Mouse (Mus musculus): ENCODE measurements around the gene Cacna1d. TPM values are rescaled to one million over a fixed set of nuclear protein-coding genes. Genes with fewer than 3 reads are reported as not detected.

The Cacna1d gene
- 0.89 and 1.0 TPM in 2 replicates for polyA plus RNA-seq (2014; fragmentation: Nextera tagmentation; extraction: Ambion mirVana)

GRCm38 (mm10) chr14:30491342-30491741 is at the start of gene Cacna1d:
TSS of gene Cacna1d (minus strand) at chr14:30491455.
- WGBS = 91% methylated on average over 9 of the region's 9 CpGs
- H3K27me3 ChIP-seq (ENCODE audit: control insufficient read depth, insufficient read depth, low read length) = no peaks in the 10 kb centered on the region
- ATAC-seq (ENCODE audit: low FRiP score) = no peak
- H3K9me3 ChIP-seq (ENCODE audit: control insufficient read depth, low read length) = no peaks in the 10 kb centered on the region
- no peak within 1 kb of the TSS for H3K4me3 ChIP-seq (ENCODE audit: low read depth, low read length)
- peaks cover 10% of the 10 kb centered on the region; the same call in 1 of the 2 replicates for H3K36me3 ChIP-seq (ENCODE audit: control insufficient read depth, insufficient read depth, low read length)
- no peak within 1 kb of the TSS for H3K27ac ChIP-seq (ENCODE audit: low read depth, low read length)
- H3K4me1 ChIP-seq (ENCODE audit: control insufficient read depth, insufficient read depth, low read length) = no peaks in the 10 kb centered on the region
- H3K9ac ChIP-seq (ENCODE audit: low read length) = no peak within 1 kb of the TSS
- no peak for DNase-seq (ENCODE audit: low spot score, missing footprints)
- no peak within 1 kb of the TSS for H3K4me2 ChIP-seq

GRCm38 (mm10) chr14:30533780-30534450 is 42.7 kb upstream of the Cacna1d start:
- 86% methylated on average over 6 of the region's 6 CpGs for WGBS
- Histone ChIP-seq H3K4me1 (ENCODE audit: control insufficient read depth, insufficient read depth, low read length) (no peaks in the 10 kb centered on the region), H3K27ac (ENCODE audit: low read depth, low read length) (no peak overlapping the region), H3K9ac (ENCODE audit: low read length) (no peak overlapping the region), H3K9me3 (ENCODE audit: control insufficient read depth, low read length) (no peaks in the 10 kb centered on the region), H3K36me3 (ENCODE audit: control insufficient read depth, insufficient read depth, low read length) (no peaks in the 10 kb centered on the region), H3K4me2 (no peak overlapping the region), H3K4me3 (ENCODE audit: low read depth, low read length) (no peak overlapping the region), H3K27me3 (ENCODE audit: control insufficient read depth, insufficient read depth, low read length) (no peaks in the 10 kb centered on the region)
- no peak for ATAC-seq (ENCODE audit: low FRiP score)
- peak; percentile 56 for DNase-seq (ENCODE audit: low spot score, missing footprints)

GRCm38 (mm10) chr14:30531896-30532295 is 40.6 kb upstream of the Cacna1d start:
- Histone ChIP-seq H3K4me2 (no peak overlapping the region), H3K4me1 (ENCODE audit: control insufficient read depth, insufficient read depth, low read length) (no peaks in the 10 kb centered on the region), H3K27me3 (ENCODE audit: control insufficient read depth, insufficient read depth, low read length) (no peaks in the 10 kb centered on the region), H3K4me3 (ENCODE audit: low read depth, low read length) (no peak overlapping the region), H3K27ac (ENCODE audit: low read depth, low read length) (no peak overlapping the region), H3K9ac (ENCODE audit: low read length) (no peak overlapping the region), H3K36me3 (ENCODE audit: control insufficient read depth, insufficient read depth, low read length) (0 out of 2 replicates have a peak, but pooled peaks cover 6% of the 10 kb centered on the region), H3K9me3 (ENCODE audit: control insufficient read depth, low read length) (no peaks in the 10 kb centered on the region)
- ATAC-seq (ENCODE audit: low FRiP score) = no peak
- WGBS = 98% methylated on average over 6 of the region's 6 CpGs
- DNase-seq (ENCODE audit: low spot score, missing footprints) = peak; percentile 79

- WGBS = 85% methylated on average over 5 of the region's 5 CpGs
- 0 out of 2 replicates have a peak, but pooled peaks cover 6% of the 10 kb centered on the region for H3K36me3 ChIP-seq (ENCODE audit: control insufficient read depth, insufficient read depth, low read length)
- DNase-seq (ENCODE audit: low spot score, missing footprints) (no peak), ATAC-seq (ENCODE audit: low FRiP score) (no peak)
- no peak overlapping the region for H3K4me2 ChIP-seq
- H3K9me3 ChIP-seq (ENCODE audit: control insufficient read depth, low read length) = no peaks in the 10 kb centered on the region
- H3K27ac ChIP-seq (ENCODE audit: low read depth, low read length) = no peak overlapping the region
- H3K4me3 ChIP-seq (ENCODE audit: low read depth, low read length) = no peak overlapping the region
- no peak overlapping the region for H3K9ac ChIP-seq (ENCODE audit: low read length)
- no peaks in the 10 kb centered on the region for H3K4me1 ChIP-seq (ENCODE audit: control insufficient read depth, insufficient read depth, low read length)
- no peaks in the 10 kb centered on the region for H3K27me3 ChIP-seq (ENCODE audit: control insufficient read depth, insufficient read depth, low read length)
Observed at GRCm38 (mm10) chr14:30531431-30531830, 40.2 kb upstream of the Cacna1d start.

- no peak overlapping the region for H3K4me2 ChIP-seq
- WGBS = 69% methylated on average over 8 of the region's 8 CpGs
- peak; percentile 68 for DNase-seq (ENCODE audit: low spot score, missing footprints)
- no peaks in the 10 kb centered on the region for H3K27me3 ChIP-seq (ENCODE audit: control insufficient read depth, insufficient read depth, low read length)
- no peaks in the 10 kb centered on the region for H3K9me3 ChIP-seq (ENCODE audit: control insufficient read depth, low read length)
- H3K36me3 ChIP-seq (ENCODE audit: control insufficient read depth, insufficient read depth, low read length) = 0 out of 2 replicates have a peak, but pooled peaks cover 6% of the 10 kb centered on the region
- H3K4me1 ChIP-seq (ENCODE audit: control insufficient read depth, insufficient read depth, low read length) = no peaks in the 10 kb centered on the region
- H3K4me3 ChIP-seq (ENCODE audit: low read depth, low read length) = no peak overlapping the region
- ATAC-seq (ENCODE audit: low FRiP score) = no peak
- no peak overlapping the region for H3K9ac ChIP-seq (ENCODE audit: low read length)
- H3K27ac ChIP-seq (ENCODE audit: low read depth, low read length) = no peak overlapping the region
Observed at GRCm38 (mm10) chr14:30530726-30531269, 39.5 kb upstream of the Cacna1d start.

- no peaks in the 10 kb centered on the region for H3K27me3 ChIP-seq (ENCODE audit: control insufficient read depth, insufficient read depth, low read length)
- ATAC-seq (ENCODE audit: low FRiP score) = no peak
- no peaks in the 10 kb centered on the region for H3K9me3 ChIP-seq (ENCODE audit: control insufficient read depth, low read length)
- H3K4me3 ChIP-seq (ENCODE audit: low read depth, low read length) = no peak overlapping the region
- H3K36me3 ChIP-seq (ENCODE audit: control insufficient read depth, insufficient read depth, low read length) = 0 out of 2 replicates have a peak, but pooled peaks cover 6% of the 10 kb centered on the region
- H3K4me2 ChIP-seq = no peak overlapping the region
- no peak overlapping the region for H3K27ac ChIP-seq (ENCODE audit: low read depth, low read length)
- 94% methylated on average over 12 of the region's 12 CpGs for WGBS
- no peak overlapping the region for H3K9ac ChIP-seq (ENCODE audit: low read length)
- DNase-seq (ENCODE audit: low spot score, missing footprints) = no peak
- no peaks in the 10 kb centered on the region for H3K4me1 ChIP-seq (ENCODE audit: control insufficient read depth, insufficient read depth, low read length)
Observed at GRCm38 (mm10) chr14:30529454-30529853, 38.2 kb upstream of the Cacna1d start.

GRCm38 (mm10) chr14:30528961-30529360 is 37.7 kb upstream of the Cacna1d start:
- no peak overlapping the region for H3K27ac ChIP-seq (ENCODE audit: low read depth, low read length)
- H3K4me3 ChIP-seq (ENCODE audit: low read depth, low read length) = no peak overlapping the region
- no peak for ATAC-seq (ENCODE audit: low FRiP score)
- peak; percentile 66 for DNase-seq (ENCODE audit: low spot score, missing footprints)
- no peak overlapping the region for H3K4me2 ChIP-seq
- H3K9ac ChIP-seq (ENCODE audit: low read length) = no peak overlapping the region
- 0 out of 2 replicates have a peak, but pooled peaks cover 6% of the 10 kb centered on the region for H3K36me3 ChIP-seq (ENCODE audit: control insufficient read depth, insufficient read depth, low read length)
- H3K27me3 ChIP-seq (ENCODE audit: control insufficient read depth, insufficient read depth, low read length) = no peaks in the 10 kb centered on the region
- 86% methylated on average over 5 of the region's 5 CpGs for WGBS
- H3K9me3 ChIP-seq (ENCODE audit: control insufficient read depth, low read length) = no peaks in the 10 kb centered on the region
- no peaks in the 10 kb centered on the region for H3K4me1 ChIP-seq (ENCODE audit: control insufficient read depth, insufficient read depth, low read length)

GRCm38 (mm10) chr14:30528392-30528791 is 37.1 kb upstream of the Cacna1d start:
- no peak overlapping the region for H3K27ac ChIP-seq (ENCODE audit: low read depth, low read length)
- no peaks in the 10 kb centered on the region for H3K27me3 ChIP-seq (ENCODE audit: control insufficient read depth, insufficient read depth, low read length)
- no peak overlapping the region for H3K4me2 ChIP-seq
- no peaks in the 10 kb centered on the region for H3K4me1 ChIP-seq (ENCODE audit: control insufficient read depth, insufficient read depth, low read length)
- ATAC-seq (ENCODE audit: low FRiP score) (no peak), DNase-seq (ENCODE audit: low spot score, missing footprints) (peak; percentile 72)
- peaks cover 7% of the 10 kb centered on the region; the same call in 1 of the 2 replicates for H3K36me3 ChIP-seq (ENCODE audit: control insufficient read depth, insufficient read depth, low read length)
- no peaks in the 10 kb centered on the region for H3K9me3 ChIP-seq (ENCODE audit: control insufficient read depth, low read length)
- WGBS = 88% methylated on average over 10 of the region's 10 CpGs
- H3K9ac ChIP-seq (ENCODE audit: low read length) = no peak overlapping the region
- H3K4me3 ChIP-seq (ENCODE audit: low read depth, low read length) = no peak overlapping the region

GRCm38 (mm10) chr14:30523356-30523755 is 32.1 kb upstream of the Cacna1d start:
- WGBS = 89% methylated on average over 6 of the region's 6 CpGs
- Histone ChIP-seq H3K9ac (ENCODE audit: low read length) (no peak overlapping the region), H3K4me3 (ENCODE audit: low read depth, low read length) (no peak overlapping the region), H3K36me3 (ENCODE audit: control insufficient read depth, insufficient read depth, low read length) (peaks cover 23% of the 10 kb centered on the region; the same call in 1 of the 2 replicates), H3K4me1 (ENCODE audit: control insufficient read depth, insufficient read depth, low read length) (no peaks in the 10 kb centered on the region), H3K9me3 (ENCODE audit: control insufficient read depth, low read length) (no peaks in the 10 kb centered on the region), H3K4me2 (no peak overlapping the region), H3K27ac (ENCODE audit: low read depth, low read length) (no peak overlapping the region), H3K27me3 (ENCODE audit: control insufficient read depth, insufficient read depth, low read length) (no peaks in the 10 kb centered on the region)
- ATAC-seq (ENCODE audit: low FRiP score) (no peak), DNase-seq (ENCODE audit: low spot score, missing footprints) (no peak)

Data from midbrain, embryonic 11.5 days (tissue).